Mouse (Mus musculus) intestine, embryonic 15.5 days (tissue): Measurements from ENCODE around the gene Plekha1. TPM values are rescaled to one million over a fixed set of nuclear protein-coding genes. Genes with fewer than 3 reads are reported as not detected.

Experiments used
- ATAC-seq: fragments of 200-750 bp; cut with Nextera tagmentation; 2 replicates; pipeline ENCODE4 v1.8.0; 2017; ENCODE audit warnings: moderate TSS enrichment, moderate library complexity
- H3K27ac ChIP-seq: fragments of 300-500 bp; sonication (generic); 2 replicates; pipeline ENCODE4 v1.5.1; 2015; ENCODE audit warnings: mild to moderate bottlenecking, inconsistent platforms
- H3K27me3 ChIP-seq: fragments of 300-500 bp; sonication (generic); replicated peaks from 2 replicates; pipeline ENCODE4 v1.6.1; 2015; ENCODE audit warnings: inconsistent platforms
- H3K36me3 ChIP-seq: fragments of 300-500 bp; sonication (generic); 2 replicates; pipeline ENCODE4 v1.6.1; 2015; ENCODE audit warnings: inconsistent platforms
- H3K4me1 ChIP-seq: fragments of 300-500 bp; sonication (generic); replicated peaks from 2 replicates; pipeline ENCODE4 v1.6.1; 2015; ENCODE audit warnings: inconsistent platforms
- H3K4me2 ChIP-seq: fragments of 300-500 bp; sonication (generic); replicated peaks from 2 replicates; pipeline ENCODE4 v1.6.1; 2015; ENCODE audit warnings: mild to moderate bottlenecking, inconsistent platforms
- H3K4me3 ChIP-seq: fragments of 300-500 bp; sonication (generic); replicated peaks from 2 replicates; pipeline ENCODE4 v1.5.1; 2015; ENCODE audit warnings: inconsistent platforms
- H3K9ac ChIP-seq: fragments of 300-500 bp; sonication (generic); 2 replicates; pipeline ENCODE4 v1.6.1; 2015; ENCODE audit warnings: inconsistent platforms
- H3K9me3 ChIP-seq: fragments of 300-500 bp; sonication (generic); 2 replicates; pipeline ENCODE4 v1.6.1; 2016; ENCODE audit warnings: inconsistent platforms
- WGBS: fragments of 180-500 bp; shearing (Covaris S2); methylation state at CpG from one replicate; pipeline ENCODE4 v1.1.7; 2015; 5-methylcytosine and 5-hydroxymethylcytosine counted together
- polyA plus RNA-seq: library from polyadenylated mRNA; unstranded; fragments of >200 nt; fragmentation: Nextera tagmentation; extraction: Ambion mirVana; gene quantifications from 2 replicates; pipeline ENCODE4 v1.2.1, GENCODE M21; 2015

The Plekha1 gene
- polyA plus RNA-seq, 1 experiment from 2014 or later = 40.5 TPM

GRCm38 (mm10) chr7:130935793-130936471, 70.4 kb downstream of the Plekha1 start, which contains the start of gene Htra1:
TSS of gene Htra1 (plus strand) at chr7:130936111.
- ATAC-seq = peak; percentile 88
- Histone ChIP-seq H3K27ac (no peak within 1 kb of the TSS), H3K27me3 (peaks cover 60% of the 10 kb centered on the region), H3K36me3 (no peaks in the 10 kb centered on the region), H3K9ac (peak within 1 kb of the TSS; percentile 54), H3K4me1 (peaks cover 15% of the 10 kb centered on the region), H3K4me3 (peak within 1 kb of the TSS; percentile 57), H3K4me2 (peak within 1 kb of the TSS; percentile 94), H3K9me3 (no peaks in the 10 kb centered on the region)
- under 1% methylated on average over 70 of the region's 70 CpGs for WGBS

GRCm38 (mm10) chr7:130936472-130936951, 71.0 kb downstream of the Plekha1 start:
- Histone ChIP-seq H3K9ac (peak overlapping the region; percentile 54), H3K9me3 (no peaks in the 10 kb centered on the region), H3K36me3 (no peaks in the 10 kb centered on the region), H3K27ac (no peak overlapping the region), H3K4me3 (peak overlapping the region; percentile 57), H3K4me2 (peak overlapping the region; percentile 94), H3K27me3 (peaks cover 60% of the 10 kb centered on the region), H3K4me1 (peaks cover 15% of the 10 kb centered on the region)
- WGBS = 1% methylated on average over 49 of the region's 49 CpGs
- peak; percentile 31; the same call in 1 of the 2 replicates for ATAC-seq

GRCm38 (mm10) chr7:130937266-130937841, 71.8 kb downstream of the Plekha1 start:
- H3K27ac ChIP-seq = no peak overlapping the region
- H3K4me1 ChIP-seq = peaks cover 15% of the 10 kb centered on the region
- H3K9me3 ChIP-seq = no peaks in the 10 kb centered on the region
- H3K4me3 ChIP-seq = peak overlapping the region; percentile 57; the same call in 1 of the 2 replicates
- H3K36me3 ChIP-seq = no peaks in the 10 kb centered on the region
- peak overlapping the region; percentile 94 for H3K4me2 ChIP-seq
- 31% methylated on average over 12 of the region's 12 CpGs for WGBS
- H3K27me3 ChIP-seq = peaks cover 60% of the 10 kb centered on the region
- H3K9ac ChIP-seq = no peak overlapping the region
- ATAC-seq = no peak

- Histone ChIP-seq H3K27me3 (peaks cover 57% of the 10 kb centered on the region), H3K9me3 (no peaks in the 10 kb centered on the region), H3K4me3 (no peak overlapping the region), H3K27ac (no peak overlapping the region), H3K4me2 (no peak overlapping the region), H3K9ac (no peak overlapping the region), H3K36me3 (no peaks in the 10 kb centered on the region), H3K4me1 (peaks cover 15% of the 10 kb centered on the region)
- 70% methylated on average over 4 of the region's 4 CpGs for WGBS
- no peak for ATAC-seq
Measured at GRCm38 (mm10) chr7:130938005-130938404, 72.4 kb downstream of the Plekha1 start.

GRCm38 (mm10) chr7:130938896-130939295, 73.3 kb downstream of the Plekha1 start:
- peaks cover 15% of the 10 kb centered on the region for H3K4me1 ChIP-seq
- peaks cover 48% of the 10 kb centered on the region for H3K27me3 ChIP-seq
- H3K9me3 ChIP-seq = no peaks in the 10 kb centered on the region
- no peaks in the 10 kb centered on the region for H3K36me3 ChIP-seq
- 91% methylated on average over 8 of the region's 8 CpGs for WGBS
- no peak overlapping the region for H3K4me2 ChIP-seq
- H3K9ac ChIP-seq = no peak overlapping the region
- no peak for ATAC-seq
- H3K27ac ChIP-seq = no peak overlapping the region
- no peak overlapping the region for H3K4me3 ChIP-seq

- no peak overlapping the region for H3K9ac ChIP-seq
- no peaks in the 10 kb centered on the region for H3K9me3 ChIP-seq
- no peak for ATAC-seq
- no peak overlapping the region for H3K4me3 ChIP-seq
- peaks cover 33% of the 10 kb centered on the region for H3K27me3 ChIP-seq
- no peak overlapping the region for H3K27ac ChIP-seq
- H3K4me2 ChIP-seq = no peak overlapping the region
- no peaks in the 10 kb centered on the region for H3K36me3 ChIP-seq
- WGBS = 51% methylated on average over 8 of the region's 8 CpGs
- peaks cover 9% of the 10 kb centered on the region for H3K4me1 ChIP-seq
Measured at GRCm38 (mm10) chr7:130940733-130941132, 75.2 kb downstream of the Plekha1 start.

- ATAC-seq = no peak
Measured at GRCm38 (mm10) chr7:130943280-130943895, 77.8 kb downstream of the Plekha1 start.

GRCm38 (mm10) chr7:130944766-130945475, 79.4 kb downstream of the Plekha1 start:
- H3K4me3 ChIP-seq = no peak overlapping the region
- 85% methylated on average over 11 of the region's 11 CpGs for WGBS
- no peak overlapping the region for H3K4me2 ChIP-seq
- no peaks in the 10 kb centered on the region for H3K27me3 ChIP-seq
- no peaks in the 10 kb centered on the region for H3K36me3 ChIP-seq
- no peak for ATAC-seq
- H3K27ac ChIP-seq = no peak overlapping the region
- H3K9me3 ChIP-seq = no peaks in the 10 kb centered on the region
- no peaks in the 10 kb centered on the region for H3K4me1 ChIP-seq
- no peak overlapping the region for H3K9ac ChIP-seq

More at GRCm38 (mm10) chr7:130943280-130943895, 77.8 kb downstream of the Plekha1 start:
- H3K9me3 ChIP-seq = no peaks in the 10 kb centered on the region
- WGBS = 87% methylated on average over 9 of the region's 9 CpGs
- H3K27ac ChIP-seq = no peak overlapping the region
- no peak overlapping the region for H3K4me3 ChIP-seq
- H3K36me3 ChIP-seq = no peaks in the 10 kb centered on the region
- peaks cover 8% of the 10 kb centered on the region; the same call in 1 of the 2 replicates for H3K27me3 ChIP-seq
- H3K4me2 ChIP-seq = no peak overlapping the region
- H3K9ac ChIP-seq = no peak overlapping the region
- H3K4me1 ChIP-seq = no peaks in the 10 kb centered on the region

GRCm38 (mm10) chr7:130945730-130946129, 80.2 kb downstream of the Plekha1 start:
- Histone ChIP-seq H3K36me3 (no peaks in the 10 kb centered on the region), H3K9ac (no peak overlapping the region), H3K27me3 (no peaks in the 10 kb centered on the region), H3K9me3 (no peaks in the 10 kb centered on the region), H3K27ac (no peak overlapping the region), H3K4me2 (no peak overlapping the region), H3K4me1 (no peaks in the 10 kb centered on the region), H3K4me3 (no peak overlapping the region)
- 97% methylated on average over 3 of the region's 3 CpGs for WGBS
- no peak for ATAC-seq

- Histone ChIP-seq H3K4me3 (no peak overlapping the region), H3K4me1 (no peaks in the 10 kb centered on the region), H3K9me3 (no peaks in the 10 kb centered on the region), H3K9ac (no peak overlapping the region), H3K4me2 (no peak overlapping the region), H3K27ac (no peak overlapping the region), H3K27me3 (no peaks in the 10 kb centered on the region), H3K36me3 (no peaks in the 10 kb centered on the region)
- ATAC-seq = no peak
- WGBS = 84% methylated on average over 12 of the region's 12 CpGs
Measured at GRCm38 (mm10) chr7:130946303-130946702, 80.7 kb downstream of the Plekha1 start.

GRCm38 (mm10) chr7:130948563-130949208, 83.1 kb downstream of the Plekha1 start:
- Histone ChIP-seq H3K27ac (no peak overlapping the region), H3K36me3 (no peaks in the 10 kb centered on the region), H3K9ac (no peak overlapping the region), H3K4me1 (no peaks in the 10 kb centered on the region), H3K4me2 (no peak overlapping the region), H3K27me3 (no peaks in the 10 kb centered on the region), H3K4me3 (no peak overlapping the region), H3K9me3 (no peaks in the 10 kb centered on the region)
- 54% methylated on average over 5 of the region's 5 CpGs for WGBS
- ATAC-seq = no peak
